Mouse (Mus musculus): ENCODE results near the gene Ipcef1. TPM values are rescaled to one million over a fixed set of nuclear protein-coding genes. Genes with fewer than 3 reads are reported as not detected.

Ipcef1 gene
- not detected for total RNA-seq (2021)
- long read RNA-seq, experiment 1 = 0 reads
- long read RNA-seq, experiment 2 = 0 reads

DNA sequence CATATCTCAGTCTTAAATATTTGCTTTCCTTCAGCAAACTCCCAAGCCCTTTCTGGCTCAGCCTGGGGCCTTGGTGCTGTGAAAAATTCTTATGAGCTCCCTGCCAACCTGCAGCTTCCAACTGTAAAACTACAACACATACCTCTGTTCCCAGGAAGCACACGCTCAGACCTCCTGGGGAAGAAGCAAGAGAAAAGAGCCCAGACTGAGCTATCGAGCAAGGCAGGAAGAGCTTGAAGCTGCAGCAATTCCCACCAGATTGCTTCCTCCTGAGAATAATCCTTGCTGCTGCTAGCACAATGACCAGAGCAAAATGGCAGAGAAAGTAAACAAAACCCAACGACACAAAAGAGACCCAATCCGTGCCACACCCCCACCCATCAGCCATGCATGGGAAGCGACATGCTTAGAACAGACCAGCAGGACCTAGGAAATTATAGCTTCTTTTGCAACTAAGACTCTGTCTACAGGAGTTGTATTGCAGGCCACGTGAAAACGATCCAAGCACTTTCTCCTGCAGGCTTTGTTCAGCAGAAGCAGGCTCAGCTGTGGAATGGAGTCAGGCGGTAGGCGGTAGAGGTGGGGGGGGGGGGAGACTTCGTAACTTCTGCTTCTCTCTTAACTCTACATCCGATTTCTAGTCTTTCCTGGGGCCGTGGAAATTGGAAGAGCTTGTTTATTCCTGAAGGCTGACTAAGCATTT, at the start of gene Ipcef1:
Gene Ipcef1 (minus strand): TSS at position 164 of the 703 bp plus-strand sequence.
- intact Hi-C loops (cut with DNase I; ENCODE audit: low total_unique reads) = no loop called here
- no peak for DNase-seq

DNA sequence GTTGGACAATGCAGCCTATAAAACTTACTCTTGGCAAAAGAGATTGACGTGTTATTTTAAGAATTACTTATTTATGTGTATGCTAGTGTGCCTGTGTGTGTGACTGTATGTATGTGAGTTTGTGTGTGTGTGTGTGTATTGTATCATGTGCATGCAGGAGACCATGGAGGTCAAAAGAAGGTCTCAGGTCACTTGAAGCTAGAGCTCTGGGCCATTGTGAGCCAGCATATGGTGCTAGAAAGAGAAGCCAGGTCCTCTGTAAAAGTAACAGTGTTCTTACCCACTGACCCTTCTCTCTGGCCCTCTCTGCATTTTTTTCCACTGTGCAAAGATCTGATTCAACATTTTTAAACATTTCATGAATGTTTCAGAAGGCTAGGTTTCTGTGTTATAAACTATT, 25.7 kb upstream of the Ipcef1 start:
- intact Hi-C loops (cut with DNase I; ENCODE audit: low total_unique reads) = loop anchor here (10.0 kb wide), 1 partner anchor 193 kb away; no protein-coding TSS in a partner anchor
- no peak for DNase-seq

DNA sequence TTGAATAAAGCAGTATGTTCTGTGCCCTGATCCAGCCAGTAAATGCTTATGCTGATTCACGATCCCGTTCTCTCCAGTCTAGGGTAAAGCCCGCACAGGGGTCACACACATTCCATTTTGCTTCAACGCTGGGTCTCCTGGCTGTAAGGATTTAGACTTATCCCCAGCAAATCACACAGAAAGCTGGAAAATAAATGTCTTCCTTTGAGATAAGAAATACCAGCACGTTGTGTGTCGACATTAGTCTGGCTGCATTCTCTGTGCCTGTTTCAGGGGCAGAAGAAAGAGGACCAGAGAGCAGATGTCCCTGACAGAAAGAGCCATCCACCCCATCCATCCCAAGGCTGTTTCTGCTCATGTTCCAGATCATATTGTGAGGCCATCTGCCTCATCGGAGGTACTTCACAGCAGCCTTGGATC, 25.1 kb upstream of the Ipcef1 start:
- intact Hi-C loops (cut with DNase I; ENCODE audit: low total_unique reads) = loop anchor here (10.0 kb wide), 1 partner anchor 193 kb away; no protein-coding TSS in a partner anchor

DNA sequence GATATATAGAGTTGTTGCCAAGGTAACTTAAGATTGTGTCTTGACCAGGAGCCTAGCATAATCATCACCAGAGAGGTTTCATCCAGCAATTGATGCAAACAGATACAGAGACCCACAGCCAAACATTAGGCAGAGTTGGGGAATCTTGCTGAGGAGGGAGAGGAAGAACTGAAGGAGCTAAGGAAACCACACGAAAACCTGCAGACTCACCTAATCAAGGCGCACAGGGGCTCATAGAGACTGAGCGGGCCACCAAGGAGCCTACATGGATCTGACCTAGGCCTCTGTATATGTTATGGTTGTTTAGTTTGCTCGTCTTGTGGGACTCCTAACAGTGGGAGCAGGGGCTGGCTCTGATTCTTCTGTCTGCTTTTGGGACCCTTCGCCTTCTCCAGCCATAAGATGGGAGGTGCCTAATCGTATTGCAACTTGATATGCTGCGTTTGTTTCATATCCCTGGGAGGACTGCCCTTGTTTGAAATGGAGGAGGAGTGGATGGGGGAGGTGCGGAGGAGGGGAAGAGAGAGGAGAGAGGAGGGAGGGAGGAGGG, 24.5 kb upstream of the Ipcef1 start:
- DNase-seq = no peak

More for the DNA sequence above, 25.1 kb upstream of the Ipcef1 start:
- no peak for DNase-seq

GRCm38 (mm10) chr10:7076201-7076600, 23.9 kb upstream of the Ipcef1 start:
- DNase-seq = peak; percentile 74
- intact Hi-C loops (cut with DNase I; ENCODE audit: low total_unique reads) = loop anchor here (10.0 kb wide), 1 partner anchor 191 kb away; no protein-coding TSS in a partner anchor

More for the DNA sequence above, 24.5 kb upstream of the Ipcef1 start:
- intact Hi-C loops (cut with DNase I; ENCODE audit: low total_unique reads) = loop anchor here (10.0 kb wide), 1 partner anchor 192 kb away; no protein-coding TSS in a partner anchor

DNA sequence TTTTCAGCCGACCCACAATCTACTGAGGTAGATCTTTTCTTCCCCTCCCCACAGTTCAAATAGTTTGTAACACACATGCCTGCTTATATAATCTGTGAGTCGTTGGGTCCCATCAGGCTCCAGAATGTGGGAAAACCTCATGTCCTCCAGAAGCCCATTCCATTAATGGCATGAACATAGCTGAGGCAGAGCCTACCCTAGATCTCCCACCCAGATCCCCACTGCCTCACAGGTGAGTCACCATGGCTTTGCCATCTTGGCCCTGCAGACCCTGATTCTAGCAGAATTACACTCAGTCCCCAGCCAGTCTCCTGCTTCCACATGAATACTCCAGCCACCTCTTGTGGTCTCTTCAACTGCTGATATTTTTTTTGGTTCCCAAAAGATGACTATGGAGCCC, 23.4 kb upstream of the Ipcef1 start:
- intact Hi-C loops (cut with DNase I; ENCODE audit: low total_unique reads) = loop anchor here (10.0 kb wide), 1 partner anchor 191 kb away; no protein-coding TSS in a partner anchor
- DNase-seq = no peak

GRCm38 (mm10) chr10:7074231-7074630, 22.0 kb upstream of the Ipcef1 start:
- intact Hi-C loops (cut with DNase I; ENCODE audit: low total_unique reads) = loop anchor here (10.0 kb wide), 1 partner anchor 189 kb away; no protein-coding TSS in a partner anchor
- DNase-seq = no peak

DNA sequence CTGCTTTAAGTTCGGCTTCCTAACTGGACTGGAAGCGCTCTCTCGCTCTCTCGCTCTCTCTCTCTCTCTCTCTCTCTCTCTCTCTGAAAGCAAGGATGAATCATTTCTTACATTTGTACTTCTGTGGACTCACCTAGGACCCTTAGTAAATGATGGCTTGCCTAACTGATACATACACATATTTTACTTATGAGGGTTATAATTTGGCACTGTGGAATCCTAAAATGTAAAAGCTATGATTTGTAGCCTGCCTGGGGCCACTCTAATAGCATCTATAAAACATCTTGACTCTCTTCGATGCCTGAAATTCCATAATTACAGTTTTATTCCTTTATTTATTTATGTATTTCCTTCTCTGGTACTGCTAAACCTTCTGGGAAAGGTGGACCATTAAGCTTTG, 18.6 kb upstream of the Ipcef1 start:
- intact Hi-C loops (cut with DNase I; ENCODE audit: low total_unique reads) = loop anchor here (10.0 kb wide), 1 partner anchor 186 kb away; no protein-coding TSS in a partner anchor

DNA sequence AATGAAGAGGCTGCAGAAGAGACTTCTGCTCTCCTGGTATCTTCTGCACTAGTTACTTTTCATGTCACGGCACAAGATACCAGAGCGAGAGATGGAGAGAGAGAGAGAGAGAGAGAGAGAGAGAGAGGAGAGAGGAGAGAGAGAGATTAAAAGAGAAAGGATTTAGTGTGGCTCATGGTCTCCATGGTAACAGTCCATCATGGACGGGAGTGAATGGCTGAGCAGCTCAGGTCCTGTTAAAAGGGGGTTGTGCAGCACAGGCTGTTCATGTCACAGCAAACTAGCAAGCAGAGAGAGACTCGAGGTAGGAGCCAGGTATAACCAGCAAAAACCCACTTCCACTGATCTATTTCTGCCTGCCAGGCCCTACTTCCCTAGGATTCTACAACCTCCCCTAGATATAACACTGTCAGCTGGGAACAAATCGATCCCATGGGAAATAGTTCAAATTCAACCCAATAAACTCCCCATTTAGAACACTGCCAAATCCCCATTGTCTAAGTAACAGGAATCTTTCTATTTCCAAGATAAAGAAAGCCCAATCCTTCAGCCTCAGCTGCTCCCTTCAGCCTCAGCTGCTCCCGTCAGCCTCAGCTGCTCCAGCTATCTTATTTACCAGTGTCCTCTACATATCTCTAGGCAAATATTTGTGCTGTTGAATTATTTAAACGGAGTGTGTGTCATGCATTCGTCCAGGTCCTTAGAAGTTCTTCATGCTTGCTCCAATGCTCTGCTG, 18.0 kb upstream of the Ipcef1 start:
- intact Hi-C loops (cut with DNase I; ENCODE audit: low total_unique reads) = loop anchor here (10.0 kb wide), 1 partner anchor 185 kb away; no protein-coding TSS in a partner anchor
- DNase-seq = no peak

More for the DNA sequence above, 18.6 kb upstream of the Ipcef1 start:
- no peak for DNase-seq

DNA sequence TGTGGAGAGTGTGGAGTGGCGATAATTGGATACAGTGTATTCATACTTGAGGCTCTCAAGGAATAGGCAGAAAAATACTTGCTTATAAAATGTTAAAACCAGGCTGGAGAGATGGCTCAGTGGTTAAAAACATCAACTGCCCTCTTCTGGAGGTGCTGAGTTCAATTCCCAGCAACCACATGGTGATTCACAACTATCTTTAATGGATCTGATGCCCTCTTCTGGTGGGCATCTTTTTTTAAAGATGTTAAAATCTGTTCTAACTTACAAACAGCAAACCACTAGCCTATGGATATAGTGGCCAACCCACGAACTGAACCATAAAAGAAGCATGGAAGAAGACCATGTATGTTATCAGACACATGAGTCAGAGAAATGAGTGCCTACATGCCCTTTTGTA, 16.8 kb upstream of the Ipcef1 start:
- intact Hi-C loops (cut with DNase I; ENCODE audit: low total_unique reads) = no loop called here

DNA sequence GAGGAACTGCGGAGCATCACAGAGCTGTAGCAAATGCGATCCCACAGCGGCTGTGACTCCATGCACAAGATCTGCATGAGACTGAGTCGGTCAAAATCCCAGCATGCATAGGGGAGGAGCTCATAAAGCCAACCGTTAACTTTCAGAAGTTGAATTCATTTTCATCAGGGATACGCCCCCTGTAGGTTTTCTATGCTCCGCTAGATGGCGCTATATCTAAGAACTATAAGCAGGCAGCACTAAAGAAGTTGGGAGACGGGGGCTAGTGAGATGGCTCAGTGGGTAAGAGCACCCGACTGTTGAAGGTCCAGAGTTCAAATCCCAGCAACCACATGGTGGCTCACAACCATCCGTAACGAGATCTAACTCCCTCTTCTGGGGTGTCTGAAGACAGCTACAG, 16.3 kb upstream of the Ipcef1 start:
- DNase-seq = no peak
- intact Hi-C loops (cut with DNase I; ENCODE audit: low total_unique reads) = no loop called here

More for the DNA sequence above, 16.8 kb upstream of the Ipcef1 start:
- DNase-seq = no peak

GRCm38 (mm10) chr10:7063752-7064457, 11.6 kb upstream of the Ipcef1 start:
- intact Hi-C loops (cut with DNase I; ENCODE audit: low total_unique reads) = no loop called here
- no peak for DNase-seq

DNA sequence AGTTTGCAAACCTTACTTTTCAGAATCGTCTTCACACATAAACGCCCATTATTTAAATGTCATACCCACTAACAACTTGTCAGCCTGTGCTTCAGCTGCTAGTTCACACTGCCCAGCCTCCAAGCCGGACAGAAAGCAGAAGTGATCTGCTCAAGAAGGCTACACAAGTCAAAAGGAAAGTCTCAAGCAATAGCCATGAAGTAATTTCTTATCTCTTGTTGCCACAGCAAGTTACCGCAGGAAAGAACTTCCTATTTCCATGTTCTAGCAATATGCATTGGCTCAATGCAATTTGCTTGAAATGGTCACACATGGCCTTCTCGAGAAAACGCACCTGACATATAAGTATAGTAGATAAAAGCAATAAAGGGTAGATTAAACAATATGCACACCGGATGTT, 10.7 kb upstream of the Ipcef1 start:
- no peak for DNase-seq
- intact Hi-C loops (cut with DNase I; ENCODE audit: low total_unique reads) = no loop called here

DNA sequence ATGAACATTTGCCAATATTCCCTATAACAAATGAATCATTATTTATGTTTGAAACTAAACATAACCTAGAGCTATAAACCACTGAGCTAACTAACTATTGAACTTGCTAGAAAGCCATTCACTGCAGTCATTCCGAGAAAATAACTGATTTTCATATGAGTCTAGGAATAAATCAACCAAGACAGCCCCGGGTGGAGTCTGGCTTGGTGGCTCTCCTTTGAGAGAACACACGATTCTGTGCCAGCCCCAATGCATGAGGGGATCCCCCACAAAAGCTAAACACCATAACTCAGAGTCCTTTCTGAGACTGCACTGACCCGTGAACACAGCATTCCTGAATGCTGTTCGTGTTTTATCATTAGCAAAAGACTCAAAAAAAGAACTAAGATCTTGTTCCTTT, 8.0 kb upstream of the Ipcef1 start:
- no peak for DNase-seq
- intact Hi-C loops (cut with DNase I; ENCODE audit: low total_unique reads) = no loop called here

GRCm38 (mm10) chr10:7057546-7057945, 5.3 kb upstream of the Ipcef1 start:
- intact Hi-C loops (cut with DNase I; ENCODE audit: low total_unique reads) = no loop called here
- DNase-seq = no peak

GRCm38 (mm10) chr10:7054560-7055205, 2.4 kb upstream of the Ipcef1 start:
- no peak for DNase-seq
- intact Hi-C loops (cut with DNase I; ENCODE audit: low total_unique reads) = no loop called here

DNA sequence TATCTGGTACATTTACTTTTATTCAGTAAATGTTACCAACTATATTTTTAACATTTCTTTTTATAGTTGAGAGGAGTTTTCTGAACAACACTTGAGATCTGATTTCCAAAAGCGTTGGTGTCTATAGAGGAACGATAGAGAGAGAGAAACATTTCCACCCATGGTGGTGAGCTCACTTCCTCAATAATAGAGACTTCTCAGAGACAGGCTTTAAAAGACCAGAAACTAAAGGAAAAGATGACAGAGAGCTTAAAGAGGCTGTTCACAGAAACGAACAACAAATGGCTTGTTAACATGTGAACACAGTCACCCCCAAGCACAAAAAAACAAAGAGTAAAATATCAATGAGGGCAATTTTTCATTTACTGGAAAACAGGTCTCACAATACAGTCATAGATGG, 2.4 kb downstream of the Ipcef1 start:
- intact Hi-C loops (cut with DNase I; ENCODE audit: low total_unique reads) = no loop called here
- no peak for DNase-seq

- no peak for DNase-seq
- intact Hi-C loops (cut with DNase I; ENCODE audit: low total_unique reads) = no loop called here
These were observed 4.4 kb downstream of the Ipcef1 start for GRCm38 (mm10) chr10:7047919-7048291.

- DNase-seq = no peak
- intact Hi-C loops (cut with DNase I; ENCODE audit: low total_unique reads) = no loop called here
These were observed 4.9 kb downstream of the Ipcef1 start for GRCm38 (mm10) chr10:7047288-7047918.
